Mouse (Mus musculus) MEL (cell line): ENCODE results near the gene Pam16. TPM values are rescaled to one million over a fixed set of nuclear protein-coding genes. Genes with fewer than 3 reads are reported as not detected.

ENCODE experiments used
- DNase-seq: peaks from one replicate; pipeline ENCODE4 v3.0.0; 2011; ENCODE audit warnings: low read depth, low spot score
- H3K27ac ChIP-seq: 2 replicates; pipeline ENCODE4 v1.5.1; 2012; ENCODE audit warnings: low read depth, mild to moderate bottlenecking, control low read depth, low read length, moderate library complexity; ENCODE audit not compliant: control insufficient read depth
- H3K27me3 ChIP-seq, 2 experiments: fragments of 150-350 bp in 1 of 2; sonication (generic) in 1 of 2; 2 replicates each; pipeline ENCODE4 v1.6.1; 2012; ENCODE audit warnings: low read length in 2 of 2, mild to moderate bottlenecking in 2 of 2, improper control_type of control experiment in 1 of 2, moderate library complexity in 1 of 2; ENCODE audit not compliant: insufficient read depth in 2 of 2, control insufficient read depth in 1 of 2
- H3K36me3 ChIP-seq, 2 experiments: 2 replicates each; pipeline ENCODE4 v1.6.1; 2012 to 2014; ENCODE audit warnings: low read length in 2 of 2, improper control_type of control experiment in 1 of 2, inconsistent platforms in 1 of 2, mild to moderate bottlenecking in 1 of 2; ENCODE audit not compliant: insufficient read depth in 2 of 2, control insufficient read depth in 1 of 2
- H3K4me1 ChIP-seq, 2 experiments: fragments of 150-350 bp in 1 of 2; sonication (generic) in 1 of 2; 2 replicates each; pipeline ENCODE4 v1.6.1; 2012; ENCODE audit warnings: low read length in 2 of 2, improper control_type of control experiment in 1 of 2, mild to moderate bottlenecking in 1 of 2; ENCODE audit not compliant: insufficient read depth in 2 of 2, control insufficient read depth in 1 of 2
- H3K4me3 ChIP-seq, 2 experiments: fragments of 150-350 bp in 1 of 2; sonication (generic) in 1 of 2; 2 replicates each; pipeline ENCODE4 v1.5.1; 2012; ENCODE audit warnings: low read depth in 2 of 2, low read length in 2 of 2, mild to moderate bottlenecking in 2 of 2, moderate library complexity in 2 of 2, control low read depth in 1 of 2, improper control_type of control experiment in 1 of 2; ENCODE audit not compliant: control insufficient read depth in 1 of 2, insufficient read depth in 1 of 2
- H3K79me2 ChIP-seq: 2 replicates; pipeline ENCODE4 v1.6.1; 2012; ENCODE audit warnings: mild to moderate bottlenecking, low read length, moderate library complexity; ENCODE audit not compliant: control insufficient read depth, poor library complexity, insufficient read depth
- H3K9ac ChIP-seq: 2 replicates; pipeline ENCODE4 v1.6.1; 2012; ENCODE audit warnings: low read depth, mild to moderate bottlenecking, control low read depth, low read length, moderate library complexity; ENCODE audit not compliant: control insufficient read depth, poor library complexity, severe bottlenecking
- H3K9me3 ChIP-seq: fragments of 150-350 bp; sonication (generic); replicated peaks from 2 replicates; pipeline ENCODE4 v1.6.1; 2012; ENCODE audit warnings: mild to moderate bottlenecking, low read length, improper control_type of control experiment, moderate library complexity; ENCODE audit not compliant: insufficient read depth
- CTCF ChIP-seq, 3 experiments: IDR thresholded peaks in 2 of 3; conservative IDR thresholded peaks in 1 of 3; 2 replicates each; pipeline ENCODE4 v1.5.1; 2011 to 2012; ENCODE audit warnings: low read length in 3 of 3, low read depth in 2 of 3, mild to moderate bottlenecking in 2 of 3, improper control_type of control experiment in 1 of 3, inconsistent platforms in 1 of 3, mixed read lengths in 1 of 3, moderate library complexity in 1 of 3; ENCODE audit not compliant: control insufficient read depth in 1 of 3, insufficient read depth in 1 of 3, poor library complexity in 1 of 3, severe bottlenecking in 1 of 3
- EP300 ChIP-seq, 2 experiments: IDR thresholded peaks; 2 replicates each; pipeline ENCODE4 v1.6.1; 2011; ENCODE audit warnings: improper control_type of control experiment in 2 of 2, low read length in 2 of 2, low read depth in 1 of 2, mild to moderate bottlenecking in 1 of 2
- ETS1 ChIP-seq: IDR thresholded peaks from 2 replicates; pipeline ENCODE4 v1.6.1; 2012; ENCODE audit warnings: low read depth, mild to moderate bottlenecking, inconsistent platforms, low read length, improper control_type of control experiment, moderate library complexity
- GABPA ChIP-seq: IDR thresholded peaks from 2 replicates; pipeline ENCODE4 v1.6.1; 2012; ENCODE audit warnings: low read depth, mild to moderate bottlenecking, inconsistent platforms, low read length, improper control_type of control experiment, moderate library complexity
- GATA1 ChIP-seq: IDR thresholded peaks from 2 replicates; pipeline ENCODE4 v1.6.1; 2011; ENCODE audit warnings: low read depth, low read length, improper control_type of control experiment
- HCFC1 ChIP-seq: IDR thresholded peaks from 2 replicates; pipeline ENCODE4 v1.6.1; 2012; ENCODE audit warnings: low read depth, mild to moderate bottlenecking, inconsistent platforms, low read length, improper control_type of control experiment, moderate library complexity
- KAT2A ChIP-seq: conservative IDR thresholded peaks from 2 replicates; pipeline ENCODE4 v1.6.1; 2012; ENCODE audit warnings: low read depth, low read length, improper control_type of control experiment, inconsistent platforms
- MAX ChIP-seq: IDR thresholded peaks from 2 replicates; pipeline ENCODE4 v1.6.1; 2011; ENCODE audit warnings: low read length, improper control_type of control experiment
- MXI1 ChIP-seq: IDR thresholded peaks from 2 replicates; pipeline ENCODE4 v1.6.1; 2011; ENCODE audit warnings: mild to moderate bottlenecking, low read depth, low read length, improper control_type of control experiment
- MYB ChIP-seq: IDR thresholded peaks from 2 replicates; pipeline ENCODE4 v1.6.1; 2011; ENCODE audit warnings: mild to moderate bottlenecking, low read depth, low read length, improper control_type of control experiment
- MYC ChIP-seq: IDR thresholded peaks from 2 replicates; pipeline ENCODE4 v1.6.1; 2011; ENCODE audit warnings: low read depth, mild to moderate bottlenecking, low read length, improper control_type of control experiment, moderate library complexity
- POLR2A ChIP-seq, 2 experiments: IDR thresholded peaks; 2 replicates each; pipeline ENCODE4 v1.6.1; 2011 to 2012; ENCODE audit warnings: low read length in 2 of 2, mild to moderate bottlenecking in 2 of 2, control low read depth in 1 of 2, improper control_type of control experiment in 1 of 2, low read depth in 1 of 2, moderate library complexity in 1 of 2; ENCODE audit not compliant: control insufficient read depth in 1 of 2, insufficient read depth in 1 of 2, poor library complexity in 1 of 2
- POLR2AphosphoS5 ChIP-seq: IDR thresholded peaks from 2 replicates; pipeline ENCODE4 v1.6.1; 2012; ENCODE audit warnings: low read depth, borderline replicate concordance, mild to moderate bottlenecking, inconsistent platforms, low read length, moderate library complexity, mixed read lengths
- RCOR1 ChIP-seq: IDR thresholded peaks from 2 replicates; pipeline ENCODE4 v1.6.1; 2012; ENCODE audit warnings: low read depth, mild to moderate bottlenecking, inconsistent platforms, low read length, improper control_type of control experiment
- SIN3A ChIP-seq: IDR thresholded peaks from 2 replicates; pipeline ENCODE4 v1.6.1; 2012; ENCODE audit warnings: low read length, improper control_type of control experiment, inconsistent platforms
- TAL1 ChIP-seq: IDR thresholded peaks from 2 replicates; pipeline ENCODE4 v1.6.1; 2012; ENCODE audit warnings: mild to moderate bottlenecking, inconsistent platforms, low read length, moderate library complexity, mixed read lengths
- TCF12 ChIP-seq: IDR thresholded peaks from 2 replicates; pipeline ENCODE4 v1.6.1; 2014; ENCODE audit warnings: low read depth, mild to moderate bottlenecking, inconsistent platforms, low read length, improper control_type of control experiment, moderate library complexity
- UBTF ChIP-seq: IDR thresholded peaks from 2 replicates; pipeline ENCODE4 v1.6.1; 2012; ENCODE audit warnings: low read depth, mild to moderate bottlenecking, inconsistent platforms, low read length, improper control_type of control experiment, moderate library complexity, borderline replicate concordance; ENCODE audit not compliant: insufficient read depth
- ZC3H11A ChIP-seq: IDR thresholded peaks from 2 replicates; pipeline ENCODE4 v1.6.1; 2012; ENCODE audit warnings: low read depth, mild to moderate bottlenecking, inconsistent platforms, low read length, improper control_type of control experiment
- ZKSCAN1 ChIP-seq: IDR thresholded peaks from 2 replicates; pipeline ENCODE4 v1.6.1; 2012; ENCODE audit warnings: low read depth, mild to moderate bottlenecking, inconsistent platforms, low read length, improper control_type of control experiment, moderate library complexity
- polyA plus RNA-seq, 2 experiments: library from polyadenylated mRNA; stranded (reverse) in 1 of 2; unstranded in 1 of 2; fragments of >175 nt in 1 of 2; fragments of >200 nt in 1 of 2; gene quantifications; 2 replicates each; pipeline versions ENCODE4 v1.2.1 to v1.2.4; 2012; ENCODE audit warnings: low replicate concordance in 2 of 2, low read depth in 1 of 2; ENCODE audit not compliant: insufficient read length in 2 of 2, insufficient read depth in 1 of 2, missing spikeins in 1 of 2
- total RNA-seq: library from RNA; depleted of rRNA; stranded (reverse); fragments of 300-350 nt; gene quantifications from 2 replicates; pipeline ENCODE4 v1.2.3, GENCODE M21; 2012

Gene Pam16
- total and polyA plus RNA-seq, 3 experiments, result 13.6 to 121 TPM; not detected in 1

DNA sequence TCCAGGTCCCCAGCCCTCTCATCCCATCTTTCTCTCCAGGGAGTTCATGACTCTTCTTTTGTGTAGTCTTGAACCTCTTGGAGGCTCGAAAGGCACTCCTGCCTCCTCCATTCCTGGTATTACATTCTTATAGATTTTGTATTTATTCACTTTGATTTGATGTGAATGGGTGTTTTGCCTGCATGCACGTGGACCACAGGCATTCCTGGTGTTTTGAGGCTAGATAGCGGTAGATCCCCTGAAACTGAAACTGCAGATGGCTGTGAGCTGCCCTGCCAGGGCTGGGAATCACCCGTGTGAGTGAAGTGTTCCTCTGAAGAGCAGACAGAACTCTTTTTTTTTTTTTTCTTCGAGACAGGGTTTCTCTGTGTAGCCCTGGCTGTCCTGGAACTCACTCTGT, 40.4 kb downstream of the Pam16 start:
- Histone ChIP-seq H3K4me1 (peaks cover 12 to 35% of the 10 kb centered on the region in 2 experiments), H3K27me3 (no peaks in the 10 kb centered on the region), H3K79me2 (no peaks in the 10 kb centered on the region), H3K9me3 (no peaks in the 10 kb centered on the region), H3K36me3 (peaks cover 0 to 21% of the 10 kb centered on the region in 2 experiments; a peak in 2 of 4 replicates), H3K9ac (no peak overlapping the region), H3K4me3 (no peak overlapping the region; a peak in 2 of 4 replicates), H3K27ac (no peak overlapping the region)
- TF ChIP-seq TAL1 (no peak), KAT2A (no peak), GABPA (no peak), POLR2AphosphoS5 (no peak), ZKSCAN1 (no peak), POLR2A (IDR thresholded peaks at IDR 0.05; ENCODE audit: control insufficient read depth in 1 of 2, insufficient read depth in 1 of 2, low read depth in 1 of 2, low read length in 2 of 2, poor library complexity in 1 of 2) (no peak), SIN3A (no peak), CTCF (IDR thresholded peaks at IDR 0.05 in 2 of 3, conservative IDR thresholded peaks at IDR 0.05 in 1 of 3; ENCODE audit: control insufficient read depth in 1 of 3, insufficient read depth in 1 of 3, low read depth in 2 of 3, low read length in 3 of 3, poor library complexity in 1 of 3, severe bottlenecking in 1 of 3) (no peak), ZC3H11A (no peak)
- no peak for DNase-seq

DNA sequence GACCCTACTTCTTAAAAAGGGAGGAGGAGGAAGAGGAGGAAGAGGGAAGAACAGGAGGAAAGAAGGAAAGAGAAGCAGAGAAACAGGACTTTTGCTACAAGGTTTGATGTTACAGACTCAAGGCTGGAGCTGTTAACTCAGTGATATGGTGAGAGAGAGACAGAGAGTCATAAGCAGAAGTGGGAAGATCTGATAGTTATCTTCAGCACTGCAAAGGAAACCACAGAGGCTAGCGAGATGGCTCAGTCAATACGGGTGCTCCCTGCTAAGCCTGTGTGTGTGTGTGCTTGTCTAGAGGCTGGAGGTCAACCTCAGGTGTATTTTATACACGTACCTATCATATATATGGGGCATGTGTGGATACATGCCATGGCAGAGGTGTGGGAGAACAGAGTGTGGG, 41.0 kb downstream of the Pam16 start:
- no peak for TF ChIP-seq ZC3H11A
- peak; percentile 60 for TF ChIP-seq TAL1
- no peak for TF ChIP-seq GABPA
- no peak for TF ChIP-seq UBTF
- TF ChIP-seq GATA1, result peak; percentile 96
- 0 out of 2 replicates have a peak, but pooled peaks have one; percentile 24 for TF ChIP-seq MYC
- TF ChIP-seq TCF12, result peak; percentile 80
- TF ChIP-seq MYB, result no peak
- TF ChIP-seq ETS1, result peak; percentile 65
- TF ChIP-seq EP300 (IDR thresholded peaks at IDR 0.05; ENCODE audit: low read depth in 1 of 2, low read length in 2 of 2), result peak; percentile 75 to 95
- TF ChIP-seq MXI1, result 0 out of 2 replicates have a peak, but pooled peaks have one; percentile 1
- TF ChIP-seq MAX, result peak; percentile 36; the same call in 1 of the 2 replicates
- TF ChIP-seq HCFC1, result 0 out of 2 replicates have a peak, but pooled peaks have one; percentile 30
- peak; percentile 86 for TF ChIP-seq RCOR1
- Histone ChIP-seq H3K27ac (peak overlapping the region; percentile 67), H3K79me2 (no peaks in the 10 kb centered on the region)

More for the DNA sequence above, 41.0 kb downstream of the Pam16 start:
- H3K4me1 ChIP-seq, result peaks cover 12 to 39% of the 10 kb centered on the region in 2 experiments
- no peak overlapping the region for H3K9ac ChIP-seq
- H3K36me3 ChIP-seq, result peaks cover 0 to 23% of the 10 kb centered on the region in 2 experiments; a peak in 2 of 4 replicates
- peak overlapping the region in 1 of 2 experiments; percentile 22; a peak in 2 of 4 replicates for H3K4me3 ChIP-seq
- H3K9me3 ChIP-seq, result no peaks in the 10 kb centered on the region
- no peaks in the 10 kb centered on the region for H3K27me3 ChIP-seq
- DNase-seq, result peak; percentile 88
